Mouse (Mus musculus) MEL (cell line): ENCODE data around the gene Ift27. TPM values are rescaled to one million over a fixed set of nuclear protein-coding genes. Genes with fewer than 3 reads are reported as not detected.

ENCODE experiments used
- DNase-seq: peaks from one replicate; pipeline ENCODE4 v3.0.0; 2011; ENCODE audit warnings: low read depth, low spot score
- H3K27ac ChIP-seq: 2 replicates; pipeline ENCODE4 v1.5.1; 2012; ENCODE audit warnings: low read depth, mild to moderate bottlenecking, control low read depth, low read length, moderate library complexity; ENCODE audit not compliant: control insufficient read depth
- H3K27me3 ChIP-seq, 2 experiments: fragments of 150-350 bp in 1 of 2; sonication (generic) in 1 of 2; 2 replicates each; pipeline ENCODE4 v1.6.1; 2012; ENCODE audit warnings: low read length in 2 of 2, mild to moderate bottlenecking in 2 of 2, improper control_type of control experiment in 1 of 2, moderate library complexity in 1 of 2; ENCODE audit not compliant: insufficient read depth in 2 of 2, control insufficient read depth in 1 of 2
- H3K36me3 ChIP-seq, 2 experiments: 2 replicates each; pipeline ENCODE4 v1.6.1; 2012 to 2014; ENCODE audit warnings: low read length in 2 of 2, improper control_type of control experiment in 1 of 2, inconsistent platforms in 1 of 2, mild to moderate bottlenecking in 1 of 2; ENCODE audit not compliant: insufficient read depth in 2 of 2, control insufficient read depth in 1 of 2
- H3K4me1 ChIP-seq, 2 experiments: fragments of 150-350 bp in 1 of 2; sonication (generic) in 1 of 2; 2 replicates each; pipeline ENCODE4 v1.6.1; 2012; ENCODE audit warnings: low read length in 2 of 2, improper control_type of control experiment in 1 of 2, mild to moderate bottlenecking in 1 of 2; ENCODE audit not compliant: insufficient read depth in 2 of 2, control insufficient read depth in 1 of 2
- H3K4me3 ChIP-seq, 2 experiments: fragments of 150-350 bp in 1 of 2; sonication (generic) in 1 of 2; 2 replicates each; pipeline ENCODE4 v1.5.1; 2012; ENCODE audit warnings: low read depth in 2 of 2, low read length in 2 of 2, mild to moderate bottlenecking in 2 of 2, moderate library complexity in 2 of 2, control low read depth in 1 of 2, improper control_type of control experiment in 1 of 2; ENCODE audit not compliant: control insufficient read depth in 1 of 2, insufficient read depth in 1 of 2
- H3K79me2 ChIP-seq: 2 replicates; pipeline ENCODE4 v1.6.1; 2012; ENCODE audit warnings: mild to moderate bottlenecking, low read length, moderate library complexity; ENCODE audit not compliant: control insufficient read depth, poor library complexity, insufficient read depth
- H3K9ac ChIP-seq: 2 replicates; pipeline ENCODE4 v1.6.1; 2012; ENCODE audit warnings: low read depth, mild to moderate bottlenecking, control low read depth, low read length, moderate library complexity; ENCODE audit not compliant: control insufficient read depth, poor library complexity, severe bottlenecking
- H3K9me3 ChIP-seq: fragments of 150-350 bp; sonication (generic); replicated peaks from 2 replicates; pipeline ENCODE4 v1.6.1; 2012; ENCODE audit warnings: mild to moderate bottlenecking, low read length, improper control_type of control experiment, moderate library complexity; ENCODE audit not compliant: insufficient read depth
- CTCF ChIP-seq, 3 experiments: IDR thresholded peaks in 2 of 3; conservative IDR thresholded peaks in 1 of 3; 2 replicates each; pipeline ENCODE4 v1.5.1; 2011 to 2012; ENCODE audit warnings: low read length in 3 of 3, low read depth in 2 of 3, mild to moderate bottlenecking in 2 of 3, improper control_type of control experiment in 1 of 3, inconsistent platforms in 1 of 3, mixed read lengths in 1 of 3, moderate library complexity in 1 of 3; ENCODE audit not compliant: control insufficient read depth in 1 of 3, insufficient read depth in 1 of 3, poor library complexity in 1 of 3, severe bottlenecking in 1 of 3
- ETS1 ChIP-seq: IDR thresholded peaks from 2 replicates; pipeline ENCODE4 v1.6.1; 2012; ENCODE audit warnings: low read depth, mild to moderate bottlenecking, inconsistent platforms, low read length, improper control_type of control experiment, moderate library complexity
- MAFK ChIP-seq: IDR thresholded peaks from 2 replicates; pipeline ENCODE4 v1.6.1; 2011; ENCODE audit warnings: low read depth, mild to moderate bottlenecking, low read length, improper control_type of control experiment, borderline replicate concordance
- MXI1 ChIP-seq: IDR thresholded peaks from 2 replicates; pipeline ENCODE4 v1.6.1; 2011; ENCODE audit warnings: mild to moderate bottlenecking, low read depth, low read length, improper control_type of control experiment
- MYC ChIP-seq: IDR thresholded peaks from 2 replicates; pipeline ENCODE4 v1.6.1; 2011; ENCODE audit warnings: low read depth, mild to moderate bottlenecking, low read length, improper control_type of control experiment, moderate library complexity
- NELFE ChIP-seq: IDR thresholded peaks from 2 replicates; pipeline ENCODE4 v1.6.1; 2011; ENCODE audit warnings: low read depth, low read length, improper control_type of control experiment
- POLR2A ChIP-seq, 2 experiments: IDR thresholded peaks; 2 replicates each; pipeline ENCODE4 v1.6.1; 2011 to 2012; ENCODE audit warnings: low read length in 2 of 2, mild to moderate bottlenecking in 2 of 2, control low read depth in 1 of 2, improper control_type of control experiment in 1 of 2, low read depth in 1 of 2, moderate library complexity in 1 of 2; ENCODE audit not compliant: control insufficient read depth in 1 of 2, insufficient read depth in 1 of 2, poor library complexity in 1 of 2
- POLR2AphosphoS2 ChIP-seq: IDR thresholded peaks from 2 replicates; pipeline ENCODE4 v1.6.1; 2011; ENCODE audit warnings: low read length, improper control_type of control experiment
- POLR2AphosphoS5 ChIP-seq: IDR thresholded peaks from 2 replicates; pipeline ENCODE4 v1.6.1; 2012; ENCODE audit warnings: low read depth, borderline replicate concordance, mild to moderate bottlenecking, inconsistent platforms, low read length, moderate library complexity, mixed read lengths
- RAD21 ChIP-seq: IDR thresholded peaks from 2 replicates; pipeline ENCODE4 v1.6.1; 2011; ENCODE audit warnings: mild to moderate bottlenecking, low read depth, low read length, improper control_type of control experiment
- SMC3 ChIP-seq: IDR thresholded peaks from 2 replicates; pipeline ENCODE4 v1.6.1; 2011; ENCODE audit warnings: low read depth, low read length, improper control_type of control experiment
- USF2 ChIP-seq, 2 experiments: IDR thresholded peaks; 2 replicates each; pipeline ENCODE4 v1.6.1; 2011 to 2012; ENCODE audit warnings: improper control_type of control experiment in 2 of 2, low read length in 2 of 2, borderline replicate concordance in 1 of 2, inconsistent platforms in 1 of 2, low read depth in 1 of 2, mild to moderate bottlenecking in 1 of 2; ENCODE audit not compliant: insufficient read depth in 1 of 2
- ZNF384 ChIP-seq: IDR thresholded peaks from 2 replicates; pipeline ENCODE4 v1.6.1; 2012; ENCODE audit warnings: low read depth, mild to moderate bottlenecking, inconsistent platforms, low read length, improper control_type of control experiment
- polyA plus RNA-seq, 2 experiments: library from polyadenylated mRNA; stranded (reverse) in 1 of 2; unstranded in 1 of 2; fragments of >175 nt in 1 of 2; fragments of >200 nt in 1 of 2; gene quantifications; 2 replicates each; pipeline versions ENCODE4 v1.2.1 to v1.2.4; 2012; ENCODE audit warnings: low replicate concordance in 2 of 2, low read depth in 1 of 2; ENCODE audit not compliant: insufficient read length in 2 of 2, insufficient read depth in 1 of 2, missing spikeins in 1 of 2
- total RNA-seq: library from RNA; depleted of rRNA; stranded (reverse); fragments of 300-350 nt; gene quantifications from 2 replicates; pipeline ENCODE4 v1.2.3, GENCODE M21; 2012

Gene Ift27
- total and polyA plus RNA-seq, 3 experiments: 10.4 to 18.0 TPM; not detected in 1

GRCm38 (mm10) chr15:78172256-78172898 is 1.5 kb downstream of the Ift27 start:
- peak; percentile 9 for TF ChIP-seq RAD21
- no peak for TF ChIP-seq MAFK
- TF ChIP-seq SMC3: no peak
- peak in 1 of 3 experiments; percentile 17; a peak in 1 of 6 replicates for TF ChIP-seq CTCF (IDR thresholded peaks at IDR 0.05 in 2 of 3, conservative IDR thresholded peaks at IDR 0.05 in 1 of 3; ENCODE audit: control insufficient read depth in 1 of 3, insufficient read depth in 1 of 3, low read depth in 2 of 3, low read length in 3 of 3, poor library complexity in 1 of 3, severe bottlenecking in 1 of 3)
- H3K27me3 ChIP-seq: no peaks in the 10 kb centered on the region
- peaks cover 2% of the 10 kb centered on the region for H3K79me2 ChIP-seq
- DNase-seq: peak; percentile 56
- no peak overlapping the region for H3K27ac ChIP-seq
- peak overlapping the region; percentile 60 to 79 for H3K4me3 ChIP-seq
- H3K4me1 ChIP-seq: peaks cover 0 to 14% of the 10 kb centered on the region in 2 experiments; a peak in 3 of 4 replicates
- H3K36me3 ChIP-seq: no peaks in the 10 kb centered on the region
- H3K9ac ChIP-seq: peak overlapping the region; percentile 79
- H3K9me3 ChIP-seq: no peaks in the 10 kb centered on the region

GRCm38 (mm10) chr15:78171651-78172050 is 2.3 kb downstream of the Ift27 start:
- Histone ChIP-seq H3K27ac (no peak overlapping the region), H3K9me3 (no peaks in the 10 kb centered on the region), H3K4me1 (peaks cover 0 to 14% of the 10 kb centered on the region in 2 experiments; a peak in 3 of 4 replicates), H3K9ac (no peak overlapping the region), H3K36me3 (no peaks in the 10 kb centered on the region), H3K27me3 (no peaks in the 10 kb centered on the region), H3K4me3 (no peak overlapping the region), H3K79me2 (peaks cover 2% of the 10 kb centered on the region)
- DNase-seq: peak; percentile 46
- no peak for TF ChIP-seq MAFK
- TF ChIP-seq RAD21: peak; percentile 6
- peak; percentile 27 to 37 (median 30); a peak in 2 of 6 replicates for TF ChIP-seq CTCF (IDR thresholded peaks at IDR 0.05 in 2 of 3, conservative IDR thresholded peaks at IDR 0.05 in 1 of 3; ENCODE audit: control insufficient read depth in 1 of 3, insufficient read depth in 1 of 3, low read depth in 2 of 3, low read length in 3 of 3, poor library complexity in 1 of 3, severe bottlenecking in 1 of 3)

- no peak overlapping the region for H3K4me3 ChIP-seq
- H3K36me3 ChIP-seq: no peaks in the 10 kb centered on the region
- H3K27ac ChIP-seq: no peak overlapping the region
- H3K27me3 ChIP-seq: no peaks in the 10 kb centered on the region
- DNase-seq: no peak
- peaks cover 0 to 14% of the 10 kb centered on the region in 2 experiments; a peak in 3 of 4 replicates for H3K4me1 ChIP-seq
- no peak overlapping the region for H3K9ac ChIP-seq
- peaks cover 2% of the 10 kb centered on the region for H3K79me2 ChIP-seq
- no peak for TF ChIP-seq POLR2A (IDR thresholded peaks at IDR 0.05; ENCODE audit: control insufficient read depth in 1 of 2, insufficient read depth in 1 of 2, low read depth in 1 of 2, low read length in 2 of 2, poor library complexity in 1 of 2)
- no peak for TF ChIP-seq USF2 (IDR thresholded peaks at IDR 0.05; ENCODE audit: borderline replicate concordance in 1 of 2, insufficient read depth in 1 of 2, low read depth in 1 of 2, low read length in 2 of 2)
- TF ChIP-seq RAD21: no peak
- TF ChIP-seq NELFE: no peak
- no peak for TF ChIP-seq POLR2AphosphoS2
- no peak for TF ChIP-seq ZNF384
- TF ChIP-seq MXI1: no peak
- no peak for TF ChIP-seq MYC
- no peak for TF ChIP-seq POLR2AphosphoS5
- TF ChIP-seq ETS1: no peak
- no peaks in the 10 kb centered on the region for H3K9me3 ChIP-seq
Observed at GRCm38 (mm10) chr15:78170708-78171107, 3.2 kb downstream of the Ift27 start.
